Mouse (Mus musculus): ENCODE results near the gene Slco1c1.
"Not testable (repeated sequence)": the region's sequence is repeated elsewhere in the genome, so short reads cannot be mapped to it uniquely, and the experiment has no call there.

Slco1c1 gene

GRCm38 (mm10) chr6:141590002-141590401 lies 65.8 kb downstream of the Slco1c1 start:
- DNase-seq (ENCODE audit: low read depth), result no peak

GRCm38 (mm10) chr6:141590598-141591200 lies 66.5 kb downstream of the Slco1c1 start:
- DNase-seq (ENCODE audit: low read depth), result not testable (repeated sequence)

- no peak for DNase-seq (ENCODE audit: low read depth)
Observed at GRCm38 (mm10) chr6:141596081-141596480, 71.9 kb downstream of the Slco1c1 start.

- DNase-seq (ENCODE audit: low read depth), result no peak
Observed at GRCm38 (mm10) chr6:141597037-141597436, 72.9 kb downstream of the Slco1c1 start.

GRCm38 (mm10) chr6:141600940-141601339 lies 76.8 kb downstream of the Slco1c1 start:
- no peak for DNase-seq (ENCODE audit: low read depth)

- DNase-seq (ENCODE audit: low read depth), result no peak
Observed at GRCm38 (mm10) chr6:141610702-141611260, 86.6 kb downstream of the Slco1c1 start.

DNA sequence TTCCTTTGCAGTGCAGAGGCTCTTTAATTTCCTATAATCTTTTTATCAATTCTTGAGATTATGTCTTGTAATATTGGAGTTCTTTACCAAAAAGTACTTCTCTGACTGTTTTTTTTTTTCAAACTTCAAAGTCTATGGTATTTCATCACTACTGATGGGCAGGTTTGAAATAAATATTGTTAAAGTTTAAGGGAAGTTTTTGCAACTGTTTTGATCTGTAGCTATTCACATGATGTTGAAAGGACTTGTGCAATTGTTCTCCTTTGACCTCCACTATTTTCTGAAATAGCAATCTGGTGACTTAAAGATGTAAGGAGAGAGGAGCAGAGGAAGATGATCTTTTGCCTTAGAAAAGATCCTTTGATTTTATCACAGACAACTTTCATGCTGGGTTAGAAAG lies 89.8 kb downstream of the Slco1c1 start:
- no peak for DNase-seq (ENCODE audit: low read depth)

DNA sequence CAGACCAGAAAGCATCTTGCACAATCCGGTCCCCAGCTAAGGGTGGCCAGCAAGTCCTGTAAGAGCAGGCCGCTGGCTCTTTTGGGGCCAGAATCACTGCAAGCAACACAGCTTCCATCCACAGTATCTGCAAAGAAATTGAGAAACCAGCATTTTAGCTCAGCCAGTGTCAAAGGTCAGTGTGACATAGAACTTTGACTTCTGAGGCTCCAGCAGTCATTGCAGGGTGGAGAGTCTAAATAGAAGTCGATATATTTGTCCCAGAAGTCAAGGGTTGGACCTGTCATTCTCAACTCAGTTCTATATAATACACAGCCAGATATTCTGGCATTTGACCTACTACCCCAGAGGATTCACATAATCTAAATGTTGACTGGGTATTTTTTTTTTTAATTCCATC lies 91.2 kb downstream of the Slco1c1 start:
- DNase-seq (ENCODE audit: low read depth), result no peak

Measured in c-Kit-positive CD71-positive TER-119-negative erythroid progenitor cells, embryonic 14.5 days (primary cell).